Mouse (Mus musculus): ENCODE data around the gene Lgals3bp.

The Lgals3bp gene

DNA sequence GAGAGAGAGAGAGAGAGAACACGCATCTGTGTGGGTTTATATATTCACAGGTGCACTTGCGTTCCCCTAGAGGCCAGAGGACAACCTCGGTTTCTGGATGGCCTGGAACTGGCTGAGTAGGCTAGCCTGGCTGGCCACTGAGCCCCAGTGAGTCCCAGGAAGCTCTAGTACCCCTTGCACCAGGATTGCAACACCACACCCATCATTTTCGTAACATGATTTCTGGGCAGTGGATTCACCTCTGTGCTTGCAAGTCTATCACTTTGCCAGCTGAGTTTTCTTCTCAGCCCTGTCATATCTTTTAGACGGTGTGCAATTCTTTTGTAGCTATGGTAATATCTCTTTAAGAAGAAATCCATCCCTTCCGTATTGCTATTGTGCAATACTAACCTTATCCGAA, 18.4 kb upstream of the Lgals3bp start:
- no peak for DNase-seq

DNA sequence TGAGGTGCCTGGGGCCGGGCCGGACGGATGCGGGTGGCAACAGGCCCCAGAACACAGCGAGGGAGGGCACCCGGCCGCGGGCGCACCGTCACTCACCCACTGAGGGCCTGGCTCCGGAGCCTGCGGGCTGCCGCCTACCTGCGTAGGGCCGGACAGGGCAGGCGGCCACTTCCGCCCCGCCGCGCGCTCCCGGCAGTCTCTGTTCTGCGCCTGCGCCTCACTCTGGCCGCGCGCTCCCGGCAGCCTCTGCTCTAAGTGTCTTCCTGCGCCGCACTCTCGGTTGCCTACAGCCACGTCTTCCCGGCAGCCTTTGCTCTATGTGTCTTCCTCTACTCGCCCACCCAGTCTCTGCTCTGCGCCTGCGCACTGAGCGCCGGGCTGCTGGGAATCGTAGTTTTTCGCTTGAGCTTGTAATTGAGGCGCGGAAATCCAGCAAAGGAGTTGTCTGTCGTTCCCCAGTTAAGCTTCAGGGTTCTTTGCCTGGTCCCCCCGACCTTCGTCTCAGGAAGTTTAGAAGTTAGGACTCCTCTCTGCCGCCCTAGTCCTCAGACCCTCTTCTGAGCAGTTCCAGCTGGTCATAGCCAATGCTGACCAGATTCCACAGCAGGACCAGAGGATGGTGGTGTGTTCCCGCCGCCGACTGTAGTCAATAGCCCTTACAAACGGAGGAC, 17.1 kb upstream of the Lgals3bp start, which contains the start of gene Cant1:
Gene Cant1 (minus strand): TSS at position 253 of the 671 bp plus-strand sequence.
- peak; percentile 98 to 99 for DNase-seq

DNA sequence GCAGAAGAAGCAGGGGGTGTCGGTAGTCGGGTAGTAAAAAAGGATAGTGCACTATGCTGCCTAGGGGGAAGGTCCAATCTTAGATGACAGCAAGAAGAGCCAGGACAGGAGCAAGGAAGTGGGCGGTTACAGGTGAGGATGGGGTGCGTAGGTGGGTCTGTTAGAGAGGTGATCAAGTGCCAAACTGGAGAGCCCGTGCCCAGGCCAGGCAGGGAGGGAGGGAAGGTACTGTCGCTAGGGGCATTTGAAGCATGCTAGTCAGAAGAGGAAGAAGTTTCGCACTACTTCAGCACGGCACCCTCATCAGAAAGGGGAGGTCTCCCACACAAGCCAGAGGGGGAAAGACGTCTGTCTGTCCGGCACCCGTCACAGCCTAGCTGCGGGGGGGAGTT, 16.5 kb upstream of the Lgals3bp start:
- no peak for DNase-seq

DNA sequence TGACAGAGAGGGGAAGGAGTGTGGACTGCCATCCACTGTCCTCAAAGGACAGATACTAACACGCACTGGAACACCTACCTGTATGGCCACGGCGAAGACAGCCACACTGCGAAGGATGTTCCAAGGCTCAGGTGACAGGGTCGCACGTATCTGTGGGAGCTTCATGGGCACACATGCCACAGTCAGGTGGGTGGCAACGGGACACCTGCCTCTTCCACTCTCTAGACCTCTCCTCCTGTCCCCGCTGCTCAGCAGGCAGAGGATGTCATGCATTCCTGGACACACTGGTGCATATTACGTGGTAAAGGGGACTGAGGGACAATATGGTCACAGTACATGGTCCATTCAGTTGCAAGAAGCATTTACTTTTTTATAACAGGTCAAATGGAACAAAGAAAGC, 15.6 kb upstream of the Lgals3bp start:
- no peak for DNase-seq

DNA sequence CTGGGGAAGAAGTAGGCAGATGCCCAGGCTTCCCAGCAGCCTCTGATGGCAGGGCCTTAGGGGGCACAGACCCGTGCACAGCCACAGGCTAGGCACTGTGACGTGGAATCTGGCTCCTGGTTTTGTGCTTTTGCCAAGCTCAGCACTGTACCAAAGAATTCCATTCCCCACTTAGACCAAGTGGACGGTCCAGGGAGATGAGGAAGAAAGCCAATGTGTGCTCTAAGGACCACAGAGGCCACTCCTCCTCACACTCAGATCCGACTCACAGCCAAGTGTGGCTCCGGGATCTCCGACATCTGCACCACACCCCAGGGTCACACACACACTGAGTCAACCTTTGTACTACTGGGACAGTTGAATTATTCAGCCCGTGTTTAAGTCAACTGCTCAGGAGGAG, 14.2 kb upstream of the Lgals3bp start:
- DNase-seq = peak; percentile 54 to 55

DNA sequence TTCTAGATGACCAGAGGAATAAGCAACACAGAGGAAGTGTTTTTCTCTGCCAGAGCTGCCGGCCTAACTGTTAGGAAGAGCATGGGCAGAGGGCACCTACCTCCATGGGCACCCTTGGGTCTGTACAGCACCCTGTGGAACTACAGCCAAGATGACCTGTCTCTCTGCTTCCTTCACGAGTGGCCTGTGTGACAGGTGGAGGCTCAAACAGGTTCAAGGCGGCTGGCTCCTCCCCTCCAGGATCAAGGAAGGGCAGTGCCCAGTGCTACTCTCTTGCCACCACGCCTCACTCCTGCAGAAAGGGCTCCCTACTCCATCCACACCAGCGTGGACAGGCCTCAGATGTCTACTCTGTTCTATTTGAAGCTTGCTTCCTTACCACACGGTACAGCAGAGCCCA, 13.7 kb upstream of the Lgals3bp start:
- peak; percentile 49 to 61 for DNase-seq

DNA sequence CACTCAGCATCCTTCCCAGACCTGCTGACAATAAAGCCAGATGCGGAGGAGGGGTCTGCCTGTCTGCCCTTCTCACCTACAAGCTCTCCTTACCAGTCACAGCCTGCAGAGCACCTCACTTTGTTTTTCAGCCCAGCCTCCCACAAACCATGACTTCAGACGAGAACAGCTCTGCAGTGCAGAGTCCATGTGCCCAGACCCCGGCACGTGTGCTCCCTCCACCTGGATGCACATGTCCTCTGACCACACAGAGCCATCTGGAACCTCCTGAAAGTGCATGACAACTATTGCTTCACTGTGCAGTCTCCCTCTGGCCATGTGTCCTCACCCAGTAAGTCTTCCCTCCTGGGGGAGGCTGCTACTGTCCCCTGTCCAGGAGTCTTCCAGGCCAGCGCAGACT, 12.4 kb upstream of the Lgals3bp start:
- peak; percentile 52 to 61 for DNase-seq

DNA sequence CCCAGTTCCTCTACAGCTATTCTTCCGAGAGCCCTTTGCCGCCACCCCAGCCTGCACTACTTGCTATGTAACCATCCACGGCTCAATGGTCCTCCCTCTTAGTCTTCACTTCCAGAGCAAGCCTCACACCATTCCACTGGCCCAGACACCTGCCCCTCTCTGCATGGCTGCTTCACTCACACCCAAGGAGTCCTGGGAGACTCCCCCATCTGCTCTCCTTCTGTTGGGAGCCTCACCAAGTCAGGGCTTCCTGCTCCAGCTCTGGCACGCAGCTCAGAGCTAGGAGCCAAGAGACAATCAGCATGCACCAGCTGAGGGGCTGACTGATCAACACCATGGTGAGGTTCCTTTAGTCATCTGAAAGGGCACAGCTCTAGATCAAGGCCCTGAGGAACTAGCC, 11.2 kb upstream of the Lgals3bp start:
- peak; percentile 57 to 60 for DNase-seq

DNA sequence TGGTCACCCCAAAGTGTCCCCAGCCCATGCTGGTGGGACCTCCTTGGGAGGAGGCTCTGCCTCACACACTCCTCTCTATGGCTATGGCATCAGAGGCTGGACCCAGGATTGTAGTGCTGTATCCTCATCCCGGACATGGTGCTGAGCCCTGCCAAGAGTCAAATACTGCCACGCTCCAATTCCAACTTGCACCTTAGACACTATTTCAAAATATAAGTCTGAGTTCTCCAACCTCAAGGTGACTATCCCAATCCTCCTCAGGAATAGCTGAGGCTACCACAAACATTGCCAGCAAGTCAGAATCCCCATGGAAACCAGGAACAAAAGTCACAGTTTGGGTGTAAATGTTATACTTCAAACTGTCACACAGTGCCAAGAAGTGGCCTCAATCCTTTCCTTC, 10.7 kb upstream of the Lgals3bp start:
- peak; percentile 51 to 71 for DNase-seq

DNA sequence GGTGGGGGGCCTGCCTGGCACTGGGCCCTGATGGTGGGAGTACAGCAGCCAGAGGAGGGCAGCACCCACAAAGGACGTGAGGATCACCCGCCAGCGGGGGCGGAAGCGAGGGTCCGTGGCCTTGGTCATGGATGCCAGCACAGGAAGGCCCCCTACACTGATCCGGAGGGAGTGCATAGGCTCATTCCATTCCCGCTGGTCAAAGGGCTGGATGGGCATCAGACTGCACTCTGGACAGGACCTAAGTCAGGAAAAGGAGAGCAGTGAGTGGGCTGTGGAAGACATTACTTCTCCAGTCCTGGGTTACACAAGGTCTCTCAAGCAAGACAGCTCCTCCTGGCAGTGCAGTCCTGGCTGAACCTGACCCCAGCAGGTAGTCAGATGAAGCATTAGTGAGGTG, 9.4 kb upstream of the Lgals3bp start:
- DNase-seq = peak; percentile 63 to 71

DNA sequence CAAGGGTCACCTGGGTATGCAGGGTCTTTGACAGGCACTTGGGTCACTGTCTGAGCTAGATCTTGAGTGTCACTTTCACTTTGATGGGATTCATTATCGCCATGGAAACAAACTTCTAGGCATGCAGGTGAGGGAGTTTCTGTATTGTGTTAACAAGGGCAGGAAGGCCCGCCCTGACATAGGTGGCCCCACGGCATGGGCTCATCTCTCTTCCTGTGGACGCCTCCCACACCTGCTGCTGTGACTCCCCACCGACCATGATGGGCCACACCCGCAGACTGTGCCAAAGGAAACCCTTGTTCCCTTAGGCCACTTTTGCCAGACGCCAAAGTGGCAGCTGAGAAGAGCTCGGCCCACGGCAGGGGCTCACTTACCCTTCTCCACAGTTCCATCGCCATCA, 8.6 kb upstream of the Lgals3bp start:
- no peak for DNase-seq

DNA sequence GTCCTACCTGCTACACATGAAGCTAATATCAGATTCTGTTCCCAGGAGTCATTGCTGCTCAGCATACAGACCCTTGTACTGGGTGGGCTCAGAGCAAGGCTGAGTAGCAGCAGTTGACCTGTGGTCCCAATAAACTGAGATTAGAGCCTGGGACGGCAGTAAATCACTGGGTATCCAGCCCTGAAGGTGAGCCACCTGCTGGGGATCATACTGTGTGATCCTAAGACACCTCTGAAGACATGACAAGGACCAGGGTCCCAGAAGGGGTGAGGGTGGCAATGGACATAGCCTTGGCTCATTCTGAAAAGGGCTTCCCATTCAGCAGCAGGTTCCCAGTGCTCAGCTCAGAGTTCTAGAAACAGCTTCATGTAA, 8.2 kb upstream of the Lgals3bp start:
- no peak for DNase-seq

DNA sequence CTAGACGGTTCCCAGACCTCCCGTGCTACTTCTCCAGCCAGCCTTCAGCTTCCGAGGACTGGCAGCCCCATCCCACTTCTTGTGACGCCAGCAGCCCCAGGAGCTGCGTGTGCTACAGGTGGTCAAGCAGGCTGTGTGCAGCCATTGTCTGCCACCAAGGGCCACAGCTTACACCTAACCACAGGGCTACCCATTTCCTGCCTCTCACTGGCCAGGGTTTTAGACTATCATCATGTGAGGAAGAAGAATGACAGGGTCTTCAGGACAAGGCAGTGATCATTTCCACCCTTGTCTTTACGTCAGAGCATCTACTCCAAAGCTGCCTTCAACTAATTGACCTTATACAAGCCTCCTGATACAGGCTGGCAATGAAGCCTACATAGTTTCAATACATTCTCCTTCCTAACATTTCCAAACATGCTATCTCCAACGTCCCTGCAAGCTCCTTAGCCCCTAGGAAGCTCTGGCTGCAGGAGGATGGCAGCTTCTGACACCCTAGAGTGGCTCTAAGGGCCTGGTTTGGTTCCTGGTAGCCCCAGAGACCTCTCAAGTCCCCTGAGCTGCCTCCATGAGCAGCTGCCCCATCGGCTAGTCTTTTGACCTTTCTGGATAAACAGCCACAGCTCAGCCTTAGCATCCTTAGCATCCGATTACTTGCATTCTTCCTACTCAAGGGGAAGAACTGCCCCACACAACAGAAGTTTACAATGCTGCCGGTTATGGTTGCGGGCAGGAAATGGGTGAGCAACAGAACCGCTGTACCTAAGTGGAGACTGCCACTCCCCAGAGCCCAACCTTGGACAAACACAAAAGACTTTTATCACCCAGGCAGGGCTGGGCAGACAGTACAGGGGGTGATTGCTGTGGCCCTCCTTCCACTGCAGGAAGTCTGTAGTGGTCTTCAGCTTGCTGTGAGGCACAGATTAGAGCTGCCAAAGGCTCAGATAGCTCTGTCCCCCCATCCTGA, 7.5 kb upstream of the Lgals3bp start:
- no peak for DNase-seq

DNA sequence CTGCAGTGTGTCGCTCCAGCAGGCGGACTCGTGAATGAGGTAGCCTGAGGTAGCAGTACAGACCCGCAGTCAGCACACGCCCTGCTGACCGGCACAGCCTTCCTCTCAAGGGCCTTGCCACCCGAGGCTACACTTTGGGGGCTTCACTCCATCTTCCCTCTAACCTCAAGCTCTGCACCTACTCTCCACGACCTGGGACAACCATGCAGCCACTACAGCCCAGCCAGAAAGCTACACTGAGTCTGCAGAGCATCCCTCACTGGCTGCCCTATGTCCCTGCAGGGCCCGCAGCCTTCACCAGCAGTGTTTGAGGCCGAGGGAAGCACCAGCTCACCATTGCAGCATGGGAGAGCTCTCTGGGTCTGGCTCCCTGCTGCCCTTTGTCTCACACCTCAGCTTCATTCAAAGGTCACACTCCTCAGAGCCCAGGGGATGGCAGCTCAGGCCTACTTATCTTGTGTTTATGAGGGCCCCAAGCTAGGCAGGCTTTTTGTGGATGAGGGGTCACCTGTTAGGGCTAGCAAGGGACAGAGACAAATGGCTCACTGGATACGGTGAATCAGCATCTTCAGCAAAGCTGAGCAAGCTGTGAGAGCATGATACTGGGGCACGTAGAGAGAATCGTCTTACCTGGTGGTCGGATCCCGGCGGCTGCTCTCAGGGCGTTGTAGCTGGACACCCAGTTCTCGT, 6.3 kb upstream of the Lgals3bp start:
- DNase-seq = peak in 1 of 2 experiments; percentile 25

DNA sequence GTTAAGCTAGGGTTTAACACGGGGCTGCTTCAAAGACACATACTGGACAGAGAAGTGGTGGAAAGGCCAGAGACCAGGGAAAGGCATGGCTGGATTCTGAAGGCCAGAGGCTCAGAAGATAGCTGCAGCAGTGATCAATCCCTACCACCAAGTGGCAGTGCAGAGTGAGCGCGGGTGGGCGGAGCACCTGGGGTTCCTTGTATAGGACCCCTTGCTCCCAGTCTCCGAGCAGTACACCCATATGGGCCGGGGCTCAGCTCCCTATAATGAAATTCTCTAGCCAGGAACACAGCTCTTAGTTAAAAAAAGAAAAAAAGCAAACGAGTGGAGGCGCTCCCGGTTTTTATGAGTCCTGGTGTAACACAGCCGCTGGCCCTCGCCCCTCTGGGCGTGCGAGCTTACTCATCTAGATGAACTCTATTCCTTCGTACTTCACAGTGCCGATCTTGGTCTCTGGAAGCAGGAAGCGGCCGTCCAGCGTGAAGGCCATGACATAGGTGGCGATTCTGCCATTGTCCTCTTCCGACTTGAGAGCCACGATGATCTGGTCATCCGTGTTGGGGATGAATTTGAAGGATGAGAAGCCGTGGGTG, 5.5 kb upstream of the Lgals3bp start:
- DNase-seq = peak in 1 of 2 experiments; percentile 74

DNA sequence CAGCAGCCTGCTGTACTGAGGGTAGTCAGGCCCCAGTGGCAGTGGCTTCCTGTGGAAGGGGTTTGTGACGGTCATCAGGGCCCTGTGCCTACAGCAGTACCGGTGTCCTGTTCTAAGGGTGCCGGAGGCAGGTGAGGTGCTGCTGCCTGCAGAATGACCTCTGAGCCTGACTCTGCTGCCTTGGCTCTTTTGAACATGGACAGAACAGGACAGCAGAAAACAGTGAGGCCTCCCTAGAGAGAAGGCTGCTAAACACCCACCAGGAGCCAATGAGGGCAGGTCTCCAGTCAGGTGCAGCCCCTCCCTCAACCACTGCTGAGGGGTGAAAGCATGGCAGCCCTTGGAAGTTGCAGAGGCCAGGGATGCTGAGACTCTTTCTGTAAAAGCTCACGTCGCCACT, 4.6 kb upstream of the Lgals3bp start:
- peak in 1 of 2 experiments; percentile 6 for DNase-seq

DNA sequence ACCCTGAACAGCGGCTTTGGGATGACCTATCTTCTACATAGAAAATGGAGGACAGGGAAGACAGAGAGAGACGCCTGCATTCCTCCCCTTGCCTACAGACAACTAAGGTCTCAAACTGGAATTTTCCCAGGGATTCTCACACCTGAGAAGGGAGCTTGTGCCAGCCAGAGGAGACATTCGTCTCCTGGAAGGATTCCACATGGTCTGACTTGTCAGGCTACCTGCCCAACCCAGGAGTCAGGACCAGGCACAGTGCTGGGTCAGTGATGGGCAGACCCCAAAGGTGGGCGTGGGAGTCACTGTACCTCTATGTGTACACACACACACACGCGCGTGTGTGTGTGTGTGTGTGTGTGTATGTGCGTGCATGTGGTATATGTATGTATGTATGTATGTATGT, 3.4 kb upstream of the Lgals3bp start:
- peak in 1 of 2 experiments; percentile 1 for DNase-seq

DNA sequence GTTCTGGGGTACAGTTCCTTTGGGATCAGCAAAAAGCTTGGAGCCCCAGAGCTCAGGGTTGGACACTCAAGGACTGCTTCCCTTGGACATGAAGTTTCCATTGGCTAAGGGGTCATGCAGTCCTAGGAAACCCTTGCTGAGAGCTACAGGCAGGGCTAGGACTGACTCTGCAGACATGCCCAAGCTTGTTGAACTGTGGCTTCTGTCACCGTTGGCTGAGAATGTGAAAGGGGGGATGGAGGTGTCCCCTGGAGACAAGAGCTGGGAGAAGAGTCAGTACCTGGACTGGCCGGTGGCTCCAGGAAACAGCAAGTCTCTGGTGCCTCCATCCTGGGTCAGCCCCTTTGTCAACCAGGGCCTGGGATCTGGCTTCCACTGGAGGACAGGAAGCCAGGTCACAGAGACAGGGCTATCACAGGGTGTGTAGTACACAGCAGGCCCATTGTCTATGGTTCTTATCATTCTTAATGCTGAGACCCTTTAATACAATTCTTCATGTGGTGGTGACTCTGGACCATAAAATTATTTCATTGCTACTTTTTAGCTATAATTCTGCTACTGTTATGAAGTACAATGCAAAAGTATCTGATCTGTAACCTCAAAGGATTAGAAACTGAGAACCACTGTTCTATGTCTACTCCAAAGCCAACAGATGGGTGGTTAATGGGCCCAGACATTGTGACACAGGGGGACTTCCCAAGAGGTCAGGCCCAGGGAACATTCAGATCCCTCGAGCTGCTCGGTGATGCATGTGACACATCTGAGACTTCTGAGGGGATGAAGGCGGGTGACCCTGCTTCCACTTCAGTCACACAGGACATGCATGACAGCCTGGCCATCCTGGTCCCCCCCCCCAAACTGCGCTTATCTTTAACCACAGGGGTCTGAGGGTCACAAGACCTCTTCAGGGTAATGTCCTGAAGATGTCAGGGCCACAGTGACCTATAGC, 2.3 kb upstream of the Lgals3bp start:
- DNase-seq = peak in 1 of 2 experiments; percentile 8

DNA sequence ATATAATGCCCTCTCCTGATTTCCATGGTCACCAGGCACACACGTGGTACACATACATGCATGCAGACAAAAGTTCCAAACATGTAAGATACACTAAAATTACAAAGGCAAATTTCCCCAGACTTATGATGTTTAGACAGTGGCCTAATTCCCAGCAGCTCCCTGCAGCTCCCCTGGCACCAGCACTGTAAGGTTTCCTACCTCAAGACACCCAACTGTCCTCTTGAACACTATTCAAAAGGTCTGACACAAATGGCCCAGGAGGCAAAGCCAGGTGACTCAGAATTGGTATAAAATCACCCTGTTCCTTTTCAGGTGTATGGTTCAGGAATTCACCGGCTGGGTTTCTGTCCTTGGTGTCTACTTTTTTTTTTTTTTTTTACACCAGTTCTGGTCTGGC, 1.3 kb upstream of the Lgals3bp start:
- DNase-seq = peak in 1 of 2 experiments; percentile 0

DNA sequence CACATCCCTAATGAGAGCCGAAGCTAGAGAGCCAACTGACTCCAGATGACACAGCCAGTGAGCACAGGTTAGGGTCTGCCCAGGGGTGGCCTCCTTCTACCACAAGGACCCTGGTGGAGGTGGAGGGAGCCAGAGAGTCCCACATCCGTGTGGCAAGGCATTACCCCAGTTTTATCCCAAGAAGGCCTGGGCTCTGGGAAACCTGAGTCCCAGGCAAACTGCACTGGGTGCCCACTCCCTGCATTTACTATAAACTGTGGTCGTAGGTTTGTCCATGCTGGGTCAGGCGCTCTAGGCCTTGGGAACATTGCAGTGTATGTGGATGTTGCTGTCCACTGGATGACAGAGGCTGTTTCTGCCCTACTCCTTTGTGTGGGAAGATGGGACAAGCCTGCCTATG, 697 bp downstream of the Lgals3bp start:
- peak in 1 of 2 experiments; percentile 5 for DNase-seq

DNA sequence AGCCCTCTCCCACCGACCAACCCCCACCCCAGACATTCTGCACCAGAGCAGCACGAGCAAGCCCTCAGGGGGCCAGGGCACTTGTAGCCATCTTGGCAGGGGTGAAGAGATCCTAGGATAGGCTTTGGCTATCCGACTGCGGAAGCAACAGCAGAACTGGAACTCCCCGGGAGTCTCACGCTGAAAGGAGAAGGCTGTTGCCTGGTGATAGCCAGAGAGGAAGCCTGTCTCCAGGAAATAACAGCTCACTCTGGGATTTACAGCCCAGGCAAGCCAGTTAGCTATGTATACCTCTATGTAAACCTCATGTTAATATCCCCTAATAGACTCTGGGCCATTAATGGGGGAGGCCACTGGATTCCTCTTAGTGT, 1.3 kb downstream of the Lgals3bp start:
- DNase-seq = peak; percentile 39 to 47
